Mouse (Mus musculus) stomach, embryonic 14.5 days (tissue): ENCODE measurements around the gene Ppfia4. TPM values are rescaled to one million over a fixed set of nuclear protein-coding genes. Genes with fewer than 3 reads are reported as not detected.

ENCODE experiments used
- ATAC-seq: fragments of 200-750 bp; cut with Nextera tagmentation; 2 replicates; pipeline ENCODE4 v1.8.0; 2017; ENCODE audit warnings: low read depth, moderate TSS enrichment; ENCODE audit not compliant: insufficient number of reproducible peaks, insufficient read depth, low FRiP score
- H3K27ac ChIP-seq: fragments of 300-500 bp; sonication (generic); 2 replicates; pipeline ENCODE4 v1.5.1; 2014; ENCODE audit warnings: mild to moderate bottlenecking, low read length, moderate library complexity, mixed read lengths
- H3K27me3 ChIP-seq: fragments of 300-500 bp; sonication (generic); 2 replicates; pipeline ENCODE4 v1.6.1; 2014; ENCODE audit warnings: low read length, control low read depth, mixed read lengths; ENCODE audit not compliant: control insufficient read depth, insufficient read depth
- H3K36me3 ChIP-seq: fragments of 300-500 bp; sonication (generic); 2 replicates; pipeline ENCODE4 v1.6.1; 2014; ENCODE audit warnings: mild to moderate bottlenecking, control low read depth, low read length, moderate library complexity, mixed read lengths; ENCODE audit not compliant: control insufficient read depth, insufficient read depth
- H3K4me1 ChIP-seq: fragments of 300-500 bp; sonication (generic); 2 replicates; pipeline ENCODE4 v1.6.1; 2014; ENCODE audit warnings: low read length, control low read depth, mixed read lengths; ENCODE audit not compliant: control insufficient read depth, insufficient read depth
- H3K4me2 ChIP-seq: fragments of 300-500 bp; sonication (generic); replicated peaks from 2 replicates; pipeline ENCODE4 v1.6.1; 2014; ENCODE audit warnings: low read depth, low read length, control low read depth
- H3K4me3 ChIP-seq: fragments of 300-500 bp; sonication (generic); 2 replicates; pipeline ENCODE4 v1.5.1; 2014; ENCODE audit warnings: low read depth, low read length, control low read depth
- H3K9ac ChIP-seq: fragments of 300-500 bp; sonication (generic); replicated peaks from 2 replicates; pipeline ENCODE4 v1.6.1; 2014; ENCODE audit warnings: low read depth, mild to moderate bottlenecking, control low read depth, low read length, moderate library complexity, mixed read lengths
- H3K9me3 ChIP-seq: fragments of 300-500 bp; sonication (generic); 2 replicates; pipeline ENCODE4 v1.6.1; 2016; ENCODE audit warnings: low read depth, low read length, control low read depth; ENCODE audit not compliant: control insufficient read depth
- WGBS: fragments of 180-500 bp; shearing (Covaris S2); extraction: QIAGEN DNeasy Blood & Tissue Kit; methylation state at CpG from one replicate; pipeline ENCODE4 v1.1.7; 2014; 5-methylcytosine and 5-hydroxymethylcytosine counted together
- polyA plus RNA-seq: library from polyadenylated mRNA; unstranded; fragments of >200 nt; fragmentation: Nextera tagmentation; extraction: Ambion mirVana; gene quantifications from 2 replicates; pipeline ENCODE4 v1.2.1, GENCODE M21; 2014

The Ppfia4 gene
- polyA plus RNA-seq, 1 experiment from 2014 or later, result 5.7 TPM

DNA sequence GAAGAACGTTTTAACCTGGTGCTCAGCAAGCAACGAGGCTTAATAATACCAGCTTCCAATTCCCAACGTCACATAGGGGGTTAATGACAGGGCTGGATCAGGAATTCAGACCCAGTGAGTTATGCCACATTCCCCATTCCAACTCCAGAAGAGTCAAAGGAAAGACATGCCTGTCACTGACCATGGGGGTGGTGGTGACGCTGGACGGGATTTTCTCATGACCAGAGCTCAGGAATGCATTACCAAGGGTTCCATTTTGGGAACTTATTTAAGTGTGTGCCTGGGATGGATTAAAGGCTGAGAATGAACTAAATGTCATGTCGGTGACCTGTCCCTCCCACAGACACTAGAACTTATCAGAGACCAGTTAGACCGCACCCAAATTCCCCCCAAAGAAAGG, 55.9 kb downstream of the Ppfia4 start:
- H3K4me3 ChIP-seq, result no peak overlapping the region
- no peak for ATAC-seq
- no peaks in the 10 kb centered on the region for H3K27me3 ChIP-seq
- no peak overlapping the region for H3K9ac ChIP-seq
- no peak overlapping the region for H3K4me2 ChIP-seq
- H3K9me3 ChIP-seq, result no peaks in the 10 kb centered on the region
- 76% methylated on average over 7 of the region's 7 CpGs for WGBS
- H3K4me1 ChIP-seq, result no peaks in the 10 kb centered on the region
- H3K36me3 ChIP-seq, result no peaks in the 10 kb centered on the region
- H3K27ac ChIP-seq, result no peak overlapping the region

DNA sequence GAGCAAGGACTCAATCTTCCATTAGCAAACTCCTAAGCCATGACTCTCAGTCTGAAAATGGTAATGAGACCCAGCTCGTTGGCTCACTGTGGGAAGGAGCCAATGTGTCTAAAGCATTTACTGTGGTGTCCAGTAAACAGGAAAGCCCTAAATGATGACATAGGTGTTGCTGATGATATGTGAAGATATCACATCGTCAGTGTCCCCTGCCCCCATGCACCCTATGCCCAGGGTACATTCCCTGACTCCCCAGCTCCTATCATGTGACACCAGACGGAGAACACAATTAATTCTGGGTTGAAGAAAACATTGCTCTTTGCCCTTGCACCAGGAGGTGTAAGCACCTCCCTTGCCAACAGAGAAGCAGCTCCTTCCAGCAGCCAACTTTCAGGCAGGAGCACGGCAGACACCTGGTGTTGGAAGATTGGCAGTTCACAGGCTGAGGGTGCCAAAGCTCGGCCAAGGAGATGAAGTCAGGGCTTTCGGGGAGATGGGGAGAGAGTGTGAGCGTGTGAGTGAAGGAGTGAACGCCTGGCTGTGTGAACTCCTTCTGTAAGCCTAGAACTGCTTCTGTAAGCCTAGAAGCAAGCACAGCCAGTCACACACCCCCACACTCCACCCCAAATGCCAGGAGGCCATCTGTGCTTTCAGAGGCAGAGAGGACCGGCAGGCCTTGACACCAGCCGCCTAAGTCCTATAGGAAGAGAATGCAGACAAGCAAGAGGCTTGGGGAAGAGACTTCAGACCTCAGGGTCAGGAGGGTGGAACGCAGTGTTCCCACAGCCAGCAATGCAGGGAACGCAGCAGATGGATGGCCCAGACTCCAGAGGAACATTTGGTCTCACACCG, 56.9 kb downstream of the Ppfia4 start:
- Histone ChIP-seq H3K36me3 (no peaks in the 10 kb centered on the region), H3K4me2 (no peak overlapping the region), H3K9ac (no peak overlapping the region), H3K27ac (no peak overlapping the region), H3K4me1 (no peaks in the 10 kb centered on the region), H3K9me3 (no peaks in the 10 kb centered on the region), H3K27me3 (no peaks in the 10 kb centered on the region), H3K4me3 (no peak overlapping the region)
- no peak for ATAC-seq
- WGBS, result 62% methylated on average over 13 of the region's 13 CpGs

DNA sequence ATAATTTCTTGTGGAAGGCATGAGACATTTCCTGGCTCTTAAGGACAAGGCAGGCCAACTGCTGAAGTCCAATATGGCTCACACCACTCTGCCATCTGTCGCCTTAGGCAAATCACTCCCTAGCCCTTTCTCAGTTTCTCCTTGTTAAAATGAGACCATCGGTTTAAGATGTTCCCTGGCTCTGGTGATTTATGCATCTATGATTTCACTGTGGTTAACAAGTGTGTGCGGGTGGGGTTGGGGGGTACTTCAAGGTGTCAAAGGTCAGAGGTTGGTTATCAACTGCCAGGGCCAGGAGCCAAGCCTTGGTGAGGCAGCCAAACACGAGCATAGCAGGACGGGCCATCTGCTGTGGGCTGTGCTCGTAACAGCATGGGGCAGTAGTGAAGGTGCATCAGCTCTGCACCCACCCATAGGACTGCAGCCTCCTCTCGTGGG, 58.2 kb downstream of the Ppfia4 start:
- Histone ChIP-seq H3K27me3 (no peaks in the 10 kb centered on the region), H3K9ac (no peak overlapping the region), H3K4me3 (no peak overlapping the region), H3K4me1 (no peaks in the 10 kb centered on the region), H3K27ac (no peak overlapping the region), H3K36me3 (no peaks in the 10 kb centered on the region), H3K9me3 (no peaks in the 10 kb centered on the region), H3K4me2 (no peak overlapping the region)
- 74% methylated on average over 7 of the region's 7 CpGs for WGBS
- no peak for ATAC-seq

DNA sequence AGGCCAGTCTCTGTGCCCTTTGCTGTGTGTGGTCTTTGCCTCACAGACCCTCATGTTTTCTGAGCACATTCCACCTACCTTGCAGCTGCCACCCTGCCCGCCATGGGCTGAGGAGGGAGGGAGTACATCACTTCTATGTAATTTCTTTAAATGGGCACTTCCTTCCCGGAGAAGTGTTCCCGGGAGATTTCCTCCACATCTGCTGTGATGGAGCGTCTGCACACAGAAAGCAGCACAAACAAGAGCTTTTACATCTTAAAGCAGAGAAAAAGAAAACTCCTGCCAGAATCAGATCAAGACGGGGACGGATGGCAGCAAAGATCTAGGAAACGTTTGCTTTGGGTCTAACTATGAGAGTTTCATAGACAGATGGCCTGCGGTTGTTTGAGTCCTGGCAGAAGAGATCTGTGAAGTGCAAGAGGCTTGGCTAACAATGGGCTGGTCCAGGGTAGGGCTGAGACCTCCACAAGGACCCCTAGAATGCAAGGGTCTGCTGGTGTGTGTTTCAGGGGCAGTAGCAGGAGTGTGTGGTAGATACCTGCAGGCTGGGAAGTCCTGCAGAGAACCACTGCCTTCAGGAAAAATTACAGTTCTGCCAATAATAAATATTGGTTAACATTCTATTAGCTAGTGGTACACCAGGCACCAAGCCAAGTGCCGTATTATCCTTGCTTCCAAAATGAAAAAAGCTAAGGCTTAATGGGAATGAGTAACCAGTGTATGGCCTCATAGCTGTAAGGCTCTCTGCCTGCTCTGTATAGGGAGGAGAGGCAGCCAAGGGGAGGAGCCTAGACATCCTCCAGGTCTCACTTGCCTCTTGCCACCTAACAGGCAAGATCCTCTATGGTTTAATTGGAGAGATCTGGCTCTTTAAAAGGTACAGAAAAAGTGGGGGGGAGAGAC, 59.0 kb downstream of the Ppfia4 start:
- Histone ChIP-seq H3K4me1 (no peaks in the 10 kb centered on the region), H3K9ac (no peak overlapping the region), H3K27me3 (no peaks in the 10 kb centered on the region), H3K4me3 (no peak overlapping the region), H3K36me3 (no peaks in the 10 kb centered on the region), H3K27ac (no peak overlapping the region), H3K4me2 (no peak overlapping the region), H3K9me3 (no peaks in the 10 kb centered on the region)
- ATAC-seq, result no peak
- 45% methylated on average over 9 of the region's 9 CpGs for WGBS

DNA sequence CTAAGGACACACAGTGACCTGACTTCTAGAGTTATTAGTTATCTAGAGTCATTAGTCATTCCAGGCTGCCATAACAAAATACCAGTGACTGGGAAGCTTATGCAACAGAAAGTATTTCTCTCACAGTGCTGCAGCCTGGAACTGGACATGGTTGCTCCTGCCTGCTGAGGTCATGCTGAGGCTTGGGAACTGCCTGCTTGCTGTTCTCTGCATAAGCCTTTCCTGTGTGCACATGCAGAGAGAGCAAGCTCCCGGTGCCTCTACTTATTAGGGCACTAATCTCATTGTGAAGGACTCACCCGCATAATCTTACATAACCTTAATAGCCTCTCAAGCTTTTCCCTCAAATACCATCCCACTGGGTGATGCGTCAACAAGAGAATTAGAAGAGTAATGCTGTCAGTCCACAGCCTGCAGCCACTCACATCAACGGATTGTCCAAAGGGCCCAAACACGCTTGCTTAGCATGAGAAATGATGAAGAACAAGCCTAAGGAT, 59.9 kb downstream of the Ppfia4 start:
- Histone ChIP-seq H3K4me2 (no peak overlapping the region), H3K4me3 (no peak overlapping the region), H3K36me3 (no peaks in the 10 kb centered on the region), H3K9ac (no peak overlapping the region), H3K27me3 (no peaks in the 10 kb centered on the region), H3K4me1 (no peaks in the 10 kb centered on the region), H3K27ac (no peak overlapping the region), H3K9me3 (no peaks in the 10 kb centered on the region)
- no peak for ATAC-seq
- 70% methylated on average over 5 of the region's 5 CpGs for WGBS

DNA sequence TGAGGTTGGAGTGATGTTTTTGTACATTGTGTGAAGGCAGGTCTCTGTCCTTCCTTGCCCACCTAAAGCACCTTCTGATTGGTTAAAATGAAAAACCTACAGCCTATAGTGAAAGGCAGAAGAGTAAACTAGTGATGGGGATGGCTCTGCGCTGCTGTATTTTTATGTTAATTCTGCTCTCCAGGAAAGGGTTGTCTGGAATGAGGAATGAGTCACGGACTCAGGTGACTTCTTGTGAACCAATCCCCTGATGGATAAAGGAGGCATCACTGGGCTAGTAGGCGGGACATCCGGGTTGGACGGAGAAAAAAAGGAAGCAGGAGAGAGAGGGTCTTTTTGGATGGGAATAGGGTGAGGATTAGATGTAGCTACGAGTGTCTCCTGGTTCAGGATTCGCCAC, 62.7 kb downstream of the Ppfia4 start:
- Histone ChIP-seq H3K27ac (no peak overlapping the region), H3K36me3 (no peaks in the 10 kb centered on the region), H3K4me2 (no peak overlapping the region), H3K4me3 (no peak overlapping the region), H3K9me3 (no peaks in the 10 kb centered on the region), H3K27me3 (no peaks in the 10 kb centered on the region), H3K9ac (no peak overlapping the region), H3K4me1 (no peaks in the 10 kb centered on the region)
- WGBS, result 76% methylated on average over 7 of the region's 7 CpGs
- ATAC-seq, result no peak

DNA sequence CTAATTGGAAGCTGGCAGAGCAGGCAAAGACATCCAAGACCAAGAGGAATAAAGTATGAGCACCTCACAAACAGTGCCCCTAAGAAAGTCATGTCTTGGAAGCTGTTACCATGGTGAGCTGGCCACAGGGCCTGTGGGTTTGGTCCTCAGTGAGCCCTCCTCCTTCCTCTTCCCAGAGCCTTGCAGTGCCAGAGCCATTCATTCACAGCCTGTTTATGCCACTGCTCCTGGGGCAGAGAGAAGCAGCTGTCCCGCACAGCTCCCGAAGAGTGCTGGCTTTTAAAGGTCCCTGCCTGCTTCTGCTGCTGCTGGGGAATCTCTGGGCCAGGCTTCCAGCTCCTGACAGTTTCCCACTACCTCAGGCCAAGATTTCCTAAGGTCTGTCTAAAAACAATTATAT, 66.9 kb downstream of the Ppfia4 start:
- no peak for ATAC-seq

DNA sequence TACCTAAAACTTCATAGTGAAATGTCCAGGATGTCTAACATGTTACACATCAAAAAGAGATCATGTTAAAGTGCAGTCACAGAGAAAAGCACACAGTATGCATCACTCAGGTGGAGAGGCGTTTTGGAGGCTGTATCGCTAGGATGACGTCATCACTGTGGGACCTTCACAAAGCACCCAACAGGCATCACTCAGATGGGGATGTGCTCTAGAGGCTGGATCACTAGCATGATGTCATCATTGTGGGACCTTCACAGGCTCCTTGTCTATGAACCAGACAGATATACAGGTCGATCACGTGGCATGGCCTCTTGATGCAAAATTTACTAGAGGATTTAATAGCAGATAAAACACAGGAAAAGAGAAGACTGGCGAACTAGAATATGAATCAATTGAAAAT, 68.4 kb downstream of the Ppfia4 start:
- no peak overlapping the region for H3K9ac ChIP-seq
- no peaks in the 10 kb centered on the region for H3K4me1 ChIP-seq
- H3K27ac ChIP-seq, result no peak overlapping the region
- H3K4me3 ChIP-seq, result no peak overlapping the region
- H3K27me3 ChIP-seq, result no peaks in the 10 kb centered on the region
- H3K36me3 ChIP-seq, result no peaks in the 10 kb centered on the region
- no peak for ATAC-seq
- H3K9me3 ChIP-seq, result peaks cover 5% of the 10 kb centered on the region; the same call in 1 of the 2 replicates
- WGBS, result 87% methylated on average over 6 of the region's 6 CpGs
- H3K4me2 ChIP-seq, result no peak overlapping the region

More for the DNA sequence above, 66.9 kb downstream of the Ppfia4 start:
- H3K27me3 ChIP-seq, result no peaks in the 10 kb centered on the region
- no peak overlapping the region for H3K4me2 ChIP-seq
- H3K9ac ChIP-seq, result no peak overlapping the region
- no peaks in the 10 kb centered on the region for H3K36me3 ChIP-seq
- no peak overlapping the region for H3K27ac ChIP-seq
- no peaks in the 10 kb centered on the region for H3K4me1 ChIP-seq
- H3K4me3 ChIP-seq, result no peak overlapping the region
- peaks cover 4% of the 10 kb centered on the region; the same call in 1 of the 2 replicates for H3K9me3 ChIP-seq
- WGBS, result 46% methylated on average over 2 of the region's 2 CpGs
